Mouse (Mus musculus) intestine, postnatal 0 days (tissue): ENCODE measurements around the gene Gpr50. TPM values are rescaled to one million over a fixed set of nuclear protein-coding genes. Genes with fewer than 3 reads are reported as not detected.

Experiments
- ATAC-seq: fragments of 200-750 bp; cut with Nextera tagmentation; 2 replicates; pipeline ENCODE4 v1.8.0; 2017; ENCODE audit warnings: mild to moderate bottlenecking, moderate TSS enrichment, moderate library complexity
- H3K27ac ChIP-seq: fragments of 300-500 bp; sonication (generic); 2 replicates; pipeline ENCODE4 v1.5.1; 2014; ENCODE audit warnings: mild to moderate bottlenecking, low read depth, low read length, moderate library complexity
- H3K27me3 ChIP-seq: fragments of 300-500 bp; sonication (generic); replicated peaks from 2 replicates; pipeline ENCODE4 v1.6.1; 2014; ENCODE audit warnings: low read length, mixed read lengths; ENCODE audit not compliant: control insufficient read depth, insufficient read depth
- H3K36me3 ChIP-seq: fragments of 300-500 bp; sonication (generic); 2 replicates; pipeline ENCODE4 v1.6.1; 2014; ENCODE audit warnings: mild to moderate bottlenecking, moderate library complexity; ENCODE audit not compliant: control insufficient read depth, insufficient read depth
- H3K4me1 ChIP-seq: fragments of 300-500 bp; sonication (generic); replicated peaks from 2 replicates; pipeline ENCODE4 v1.6.1; 2014; ENCODE audit warnings: antibody characterized with exemption, low read length, mixed read lengths; ENCODE audit not compliant: control insufficient read depth, insufficient read depth
- H3K4me2 ChIP-seq: fragments of 300-500 bp; sonication (generic); replicated peaks from 2 replicates; pipeline ENCODE4 v1.6.1; 2014; ENCODE audit warnings: low read depth, mild to moderate bottlenecking, moderate library complexity
- H3K4me3 ChIP-seq: fragments of 300-500 bp; sonication (generic); 2 replicates; pipeline ENCODE4 v1.5.1; 2014; ENCODE audit warnings: low read depth, low read length
- H3K9ac ChIP-seq: fragments of 300-500 bp; sonication (generic); 2 replicates; pipeline ENCODE4 v1.6.1; 2014; ENCODE audit warnings: mild to moderate bottlenecking, low read depth, low read length
- H3K9me3 ChIP-seq: fragments of 300-500 bp; sonication (generic); 2 replicates; pipeline ENCODE4 v1.6.1; 2016; ENCODE audit warnings: mixed run types; ENCODE audit not compliant: control insufficient read depth
- CTCF ChIP-seq: sonication (generic); IDR thresholded peaks from 2 replicates; pipeline ENCODE4 v1.5.1; 2016; ENCODE audit warnings: low read depth, mild to moderate bottlenecking, control low read depth, antibody characterized with exemption, moderate library complexity
- WGBS: fragments of 180-500 bp; shearing (Covaris S2); extraction: QIAGEN DNeasy Blood & Tissue Kit; methylation state at CpG from one replicate; pipeline ENCODE4 v1.1.7; 2014; 5-methylcytosine and 5-hydroxymethylcytosine counted together
- polyA plus RNA-seq: library from polyadenylated mRNA; unstranded; fragments of >200 nt; fragmentation: Nextera tagmentation; extraction: Ambion mirVana; gene quantifications from 2 replicates; pipeline ENCODE4 v1.2.1, GENCODE M21; 2015

The Gpr50 gene
- polyA plus RNA-seq, 1 experiment from 2014 or later = 8.0 TPM

- Histone ChIP-seq H3K4me2 (no peak overlapping the region), H3K27ac (no peak overlapping the region), H3K36me3 (no peaks in the 10 kb centered on the region), H3K27me3 (no peaks in the 10 kb centered on the region), H3K4me1 (no peaks in the 10 kb centered on the region), H3K9me3 (no peaks in the 10 kb centered on the region), H3K9ac (no peak overlapping the region), H3K4me3 (no peak overlapping the region)
- no peak for TF ChIP-seq CTCF
- ATAC-seq = no peak
- 21% methylated on average over 6 of the region's 6 CpGs for WGBS
Observed at GRCm38 (mm10) chrX:71670254-71670653, 6.8 kb downstream of the Gpr50 start.

- Histone ChIP-seq H3K27ac (no peak overlapping the region), H3K4me2 (no peak overlapping the region), H3K36me3 (no peaks in the 10 kb centered on the region), H3K4me1 (no peaks in the 10 kb centered on the region), H3K9ac (no peak overlapping the region), H3K4me3 (no peak overlapping the region), H3K9me3 (no peaks in the 10 kb centered on the region), H3K27me3 (no peaks in the 10 kb centered on the region)
- ATAC-seq = no peak
- WGBS = 36% methylated on average over 6 of the region's 6 CpGs
- TF ChIP-seq CTCF = no peak
Observed at GRCm38 (mm10) chrX:71700817-71701469, 37.5 kb downstream of the Gpr50 start.

Other genes starting within 250 kb of the Gpr50 start
- gene Cd99l2, start 170.8 kb upstream of the Gpr50 start, polyA plus RNA-seq = 9.0 and 10.4 TPM in 2 replicates
- 82.9 and 86.7 TPM in 2 replicates for gene Hmgb3, start 107.7 kb upstream of the Gpr50 start, polyA plus RNA-seq
- gene Vma21, start 152.3 kb downstream of the Gpr50 start, polyA plus RNA-seq = 40.8 and 43.6 TPM in 2 replicates